Mouse (Mus musculus): ENCODE data around the gene Lrfn4.
A peak's percentile ranks its signal among the peaks of the same experiment; 100 is the strongest.

DNA sequence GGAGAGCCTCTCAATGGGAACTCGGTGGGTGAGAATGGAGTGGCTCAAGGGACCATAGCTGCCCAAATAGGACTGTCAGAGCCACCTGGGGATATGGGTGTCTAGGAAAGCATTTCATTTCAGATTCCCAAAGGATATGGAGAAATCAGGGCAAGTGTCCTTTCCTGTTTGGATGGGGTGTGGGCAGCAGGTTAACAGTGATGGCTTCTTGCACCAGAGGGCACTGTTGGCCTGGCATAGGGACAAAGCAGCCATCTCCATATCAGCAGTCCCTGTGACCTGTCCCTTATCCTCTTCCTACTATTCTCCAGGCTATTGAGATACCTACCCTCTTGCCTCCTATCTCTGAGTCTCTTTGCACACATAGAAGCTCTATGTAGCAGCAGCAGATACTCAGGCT lies 26.4 kb downstream of the Lrfn4 start:
- TF ChIP-seq CTCF (IDR thresholded peaks at IDR 0.05; ENCODE audit: extremely low read depth, insufficient read length, insufficient replicate concordance, low read depth, low read length) (peak; percentile 39; the same call in 1 of the 2 replicates), POLR2A (IDR thresholded peaks at IDR 0.05; ENCODE audit: low read depth, low read length) (no peak)
